Mouse (Mus musculus) erythroblast, embryonic 14.5 days (primary cell): Measurements from ENCODE around the gene Tenm4.

ENCODE experiments used
- GATA1 ChIP-seq: IDR thresholded peaks from 2 replicates; pipeline ENCODE4 v1.6.1; 2012; ENCODE audit warnings: low read length, inconsistent platforms, mixed read lengths
- TAL1 ChIP-seq: IDR thresholded peaks from 3 replicates; pipeline ENCODE4 v1.6.1; 2012; ENCODE audit warnings: low read length, inconsistent platforms, mixed read lengths

DNA sequence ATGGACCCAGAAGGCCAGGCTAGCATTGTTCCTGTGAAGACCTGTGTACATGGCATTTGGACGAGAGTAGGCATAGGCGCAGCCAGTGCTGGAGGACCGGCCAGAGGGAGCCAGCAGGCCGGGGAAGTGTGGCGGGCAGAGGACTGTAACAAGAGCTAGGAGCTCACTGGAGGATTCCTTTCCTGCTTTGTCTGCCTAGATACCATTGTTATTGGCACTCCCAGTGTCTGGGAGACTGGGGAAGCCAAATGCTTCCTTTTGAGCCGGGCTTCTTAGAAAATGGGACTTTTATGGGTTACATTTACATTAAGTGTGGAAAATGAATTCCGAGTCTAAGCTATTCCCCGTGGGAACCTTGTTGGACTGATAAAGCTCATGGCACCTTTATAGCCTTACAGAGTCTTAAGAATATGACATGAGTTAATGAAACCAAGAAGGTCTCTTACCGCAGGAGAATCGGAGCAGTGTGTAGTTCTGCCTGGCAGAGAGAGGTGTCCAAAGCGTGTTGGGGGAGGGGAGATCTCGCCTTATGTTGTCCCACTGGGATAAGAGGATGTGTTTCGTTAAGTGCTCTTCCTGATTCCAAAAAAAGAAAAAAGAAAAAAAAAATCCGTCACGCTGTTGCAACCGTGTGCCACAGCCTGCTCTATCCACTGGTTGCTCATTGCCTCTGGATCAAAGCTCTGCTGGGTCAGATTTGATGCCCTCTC, 737.1 kb downstream of the Tenm4 start:
- TF ChIP-seq GATA1, result no peak
- no peak for TF ChIP-seq TAL1
